Mouse (Mus musculus) kidney, adult 10 weeks (tissue): Measurements from ENCODE around the gene Aldh1b1. TPM values are rescaled to one million over a fixed set of nuclear protein-coding genes. Genes with fewer than 3 reads are reported as not detected.

Source experiments
- polyA plus RNA-seq: library from polyadenylated mRNA; stranded (reverse); fragments of 350-450 nt; fragmentation: Illumina TruSeq; extraction: RNeasy Lipid Tissue Mini Kit (QIAGEN cat#74804); gene quantifications from one replicate; pipeline ENCODE4 v1.2.3, GENCODE M21; 2014; ENCODE audit warnings: low read depth, low replicate concordance

Gene Aldh1b1
- 0.61 TPM for polyA plus RNA-seq

DNA sequence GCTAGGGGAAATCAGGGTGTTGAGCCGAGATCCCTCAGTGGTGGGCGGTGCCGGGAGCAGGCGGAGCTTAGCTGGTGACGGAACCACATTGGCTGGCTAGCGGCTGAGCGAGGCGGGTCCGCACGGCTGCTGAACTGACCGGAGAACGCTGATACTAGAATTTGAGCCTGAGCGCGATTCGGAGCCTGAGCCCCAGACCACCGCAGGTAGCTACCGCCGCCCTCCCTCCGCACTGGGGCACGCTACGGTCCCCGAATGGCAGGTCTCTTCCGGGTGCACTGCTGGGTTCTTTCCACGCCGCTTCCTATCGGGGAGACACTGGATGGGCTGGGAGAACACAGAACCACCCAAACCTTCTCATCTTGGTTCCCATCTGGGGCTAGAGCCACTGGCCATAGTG lies at the start of gene Aldh1b1:
Gene Aldh1b1, plus strand, starts transcription at position 59 of the 400 bp plus-strand sequence.

DNA sequence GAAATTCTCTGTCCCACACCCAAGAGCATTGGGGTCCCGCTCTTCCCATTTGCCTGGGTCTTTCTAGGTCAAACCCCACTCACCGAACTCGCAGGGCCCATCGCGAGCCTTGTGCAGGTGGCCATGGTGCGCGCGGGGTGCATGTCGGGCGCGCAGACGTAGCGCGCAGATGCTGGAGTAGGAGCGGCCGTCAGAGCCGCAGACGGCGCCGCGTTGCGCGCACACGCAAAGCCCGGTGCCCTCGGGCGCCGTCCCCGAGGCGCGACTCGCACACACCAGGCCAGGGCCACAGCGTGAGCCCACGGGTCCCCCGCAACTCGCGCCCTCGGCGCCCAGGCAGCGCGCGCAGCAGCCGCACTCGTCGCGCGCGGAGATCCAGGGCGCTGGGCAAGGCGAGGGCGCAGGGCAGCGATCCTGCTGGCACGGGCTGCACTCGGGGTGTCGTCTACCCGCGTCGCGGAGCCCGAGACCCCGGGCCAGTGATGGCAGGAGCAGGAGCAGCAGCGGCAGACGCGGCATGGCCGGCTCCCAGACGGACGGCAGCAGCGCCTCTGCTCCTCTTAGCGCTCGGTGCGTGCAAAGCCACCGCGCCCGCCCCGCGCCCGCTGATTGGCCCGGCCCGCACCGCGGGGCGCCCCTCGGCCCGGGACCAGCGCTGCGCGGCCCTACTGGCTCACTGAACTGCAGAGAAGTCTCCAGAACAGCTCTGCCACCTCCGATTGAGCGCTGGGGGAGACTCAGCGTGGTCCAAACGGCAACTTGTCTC lies 27.6 kb downstream of the Aldh1b1 start, which contains the start of gene Igfbpl1:
Gene Igfbpl1, minus strand, starts transcription at position 649 of the 766 bp plus-strand sequence.

DNA sequence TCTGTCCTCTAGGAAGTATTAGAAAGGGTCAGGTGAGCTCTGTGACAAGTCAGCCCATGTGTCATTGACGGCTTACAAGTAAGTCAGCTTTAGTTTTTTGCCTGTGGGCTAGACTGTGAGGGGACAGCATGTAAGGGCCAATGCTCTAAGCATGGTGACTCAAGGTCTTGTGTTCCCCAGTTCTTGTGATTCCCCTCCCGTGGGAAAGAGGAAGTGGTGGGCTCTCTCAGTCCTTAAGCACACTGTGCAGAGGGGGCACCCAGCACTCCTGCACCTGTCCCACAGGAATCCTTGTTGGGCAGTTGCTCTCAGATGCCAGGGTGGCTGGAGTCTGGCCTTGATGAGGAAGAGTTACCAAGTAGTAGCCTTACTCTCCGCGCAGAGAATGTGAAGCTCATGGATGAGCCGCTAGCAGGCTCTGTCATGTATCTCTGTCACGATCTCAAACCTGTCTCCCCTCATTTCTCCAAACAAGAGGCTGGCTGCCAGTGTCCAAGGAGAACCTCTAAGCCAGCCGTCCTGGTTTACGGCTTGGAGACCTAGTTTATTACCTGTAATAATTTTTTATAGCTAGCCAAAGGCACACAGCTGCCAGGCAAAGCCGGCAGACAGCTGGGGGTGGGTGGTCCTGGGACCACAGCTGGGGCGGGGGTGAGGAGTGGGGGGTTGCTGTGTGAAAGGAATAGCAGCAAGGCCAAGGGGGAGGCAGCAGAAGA lies 49.4 kb downstream of the Aldh1b1 start, which contains the start of gene Stra6l:
Gene Stra6l, plus strand, starts transcription at position 556 of the 716 bp plus-strand sequence.

Other genes starting within 250 kb of the Aldh1b1 start
- not detected for gene Igfbpl1, start 27.9 kb downstream of the Aldh1b1 start, polyA plus RNA-seq
- 9.4 TPM for gene Stra6l, start 49.6 kb downstream of the Aldh1b1 start, polyA plus RNA-seq
- 0.89 TPM for gene Ccdc180, start 91.3 kb downstream of the Aldh1b1 start, polyA plus RNA-seq
- gene Tdrd7, start 166.3 kb downstream of the Aldh1b1 start, polyA plus RNA-seq: 32.5 TPM
- gene Tmod1, start 239.9 kb downstream of the Aldh1b1 start, polyA plus RNA-seq: 1.6 TPM